Mouse (Mus musculus): ENCODE measurements around the gene Upk2. TPM values are rescaled to one million over a fixed set of nuclear protein-coding genes. Genes with fewer than 3 reads are reported as not detected.
"Not testable (repeated sequence)": the region's sequence is repeated elsewhere in the genome, so short reads cannot be mapped to it uniquely, and the experiment has no call there.

Upk2 gene
- total RNA-seq, 2 experiments from 2014 or later: not detected

DNA sequence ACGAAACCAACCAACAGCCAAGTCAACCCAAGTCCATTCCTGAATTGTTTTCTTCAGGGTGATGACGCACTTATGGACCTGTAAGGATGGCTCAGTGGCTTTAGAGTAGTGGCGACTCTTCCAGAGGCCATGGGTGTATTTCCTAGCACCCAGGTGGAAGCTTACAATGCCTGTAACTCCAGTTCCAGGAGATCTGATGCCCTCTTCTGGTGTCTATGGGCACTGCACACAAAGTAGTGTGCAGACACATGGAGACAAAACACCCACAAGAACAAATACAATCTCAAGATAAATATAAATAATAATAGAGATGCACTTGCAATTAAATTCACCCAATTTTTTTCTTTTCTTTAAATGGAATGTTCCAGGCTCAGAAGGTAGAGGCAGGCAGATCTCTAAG, 21.2 kb upstream of the Upk2 start:
- ATAC-seq (replicated peaks; ENCODE audit: low FRiP score, poor library complexity, severe bottlenecking): no peak

DNA sequence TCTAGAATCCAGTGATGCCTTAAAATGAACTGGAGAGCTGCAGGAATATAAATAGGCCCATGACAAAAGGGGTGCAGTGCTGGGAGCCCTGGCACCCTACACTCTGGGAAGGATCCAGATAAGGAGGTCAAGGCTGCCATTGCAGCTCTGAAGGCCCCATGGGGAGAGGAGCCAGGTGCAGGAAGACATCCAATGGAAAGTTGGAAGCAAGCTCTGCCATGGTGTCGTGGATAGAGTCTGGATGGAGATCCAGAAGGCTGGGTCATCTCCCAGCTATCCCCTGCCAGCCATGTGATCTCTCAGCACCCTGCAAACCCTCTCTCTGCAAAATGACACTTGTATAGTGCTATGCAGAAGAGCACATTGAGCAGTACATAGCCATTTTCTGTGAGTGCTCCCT, 19.6 kb upstream of the Upk2 start:
- no peak for ATAC-seq (replicated peaks; ENCODE audit: low FRiP score, poor library complexity, severe bottlenecking)

DNA sequence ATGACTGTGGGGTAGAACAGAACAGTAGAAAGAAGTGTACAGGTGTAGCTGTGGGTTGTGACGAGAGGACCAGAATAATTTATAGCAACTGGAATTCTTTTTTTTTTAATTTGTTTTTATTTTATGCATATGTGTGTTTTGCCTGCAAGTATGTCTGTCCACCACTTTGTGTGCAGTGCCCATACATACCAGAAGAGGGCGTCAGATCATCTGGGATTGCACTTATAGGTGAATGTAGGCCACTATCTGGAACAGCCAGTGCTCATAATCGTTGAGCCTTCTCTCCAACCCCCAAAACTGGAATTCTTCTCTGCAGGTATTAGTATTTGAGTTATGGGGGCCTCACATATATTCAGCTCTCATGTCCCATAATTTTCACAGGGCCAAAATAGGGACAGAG, 18.4 kb upstream of the Upk2 start:
- ATAC-seq (replicated peaks; ENCODE audit: low FRiP score, poor library complexity, severe bottlenecking): no peak

DNA sequence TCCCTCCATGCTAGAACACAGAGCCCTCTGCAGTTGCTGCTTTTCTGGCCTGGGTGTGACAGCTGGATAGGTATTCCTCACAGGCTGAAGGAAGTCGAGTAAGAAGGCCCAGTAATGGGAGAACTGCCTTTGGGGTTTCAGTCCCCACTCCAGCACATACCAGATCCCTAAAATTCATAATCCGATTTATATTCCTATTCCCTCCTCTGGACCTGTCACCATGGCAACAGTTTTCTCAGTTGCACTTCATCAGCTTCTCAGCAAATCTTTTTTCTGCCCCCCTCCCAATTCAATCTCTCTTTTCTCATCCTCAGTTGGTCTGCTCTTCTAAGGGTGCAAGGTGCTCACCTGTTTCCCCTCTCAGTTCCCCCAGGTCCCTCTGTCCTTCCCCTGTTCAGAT, 14.0 kb upstream of the Upk2 start:
- ATAC-seq (replicated peaks; ENCODE audit: low FRiP score, poor library complexity, severe bottlenecking): no peak

DNA sequence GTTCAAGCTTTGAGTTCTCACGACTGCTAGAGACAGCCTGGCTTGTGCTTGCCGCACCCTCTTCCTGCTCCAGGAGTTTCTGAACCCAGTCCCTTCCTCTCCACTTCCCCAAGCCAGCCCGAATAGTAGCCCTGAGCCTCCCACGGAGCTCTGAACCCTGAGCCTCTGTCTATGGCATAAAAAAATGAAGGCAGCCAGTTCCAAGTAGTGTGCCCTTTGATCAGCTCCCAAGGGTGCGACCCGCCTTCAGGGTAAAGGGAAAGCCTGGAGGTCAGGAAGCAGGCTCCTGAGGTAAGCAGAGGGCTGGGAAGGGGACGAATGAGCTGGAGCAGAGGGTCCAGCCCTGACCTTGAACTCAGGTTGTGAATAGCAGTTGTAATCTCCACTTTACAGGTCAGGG, 13.4 kb upstream of the Upk2 start:
- ATAC-seq (replicated peaks; ENCODE audit: low FRiP score, poor library complexity, severe bottlenecking): no peak

DNA sequence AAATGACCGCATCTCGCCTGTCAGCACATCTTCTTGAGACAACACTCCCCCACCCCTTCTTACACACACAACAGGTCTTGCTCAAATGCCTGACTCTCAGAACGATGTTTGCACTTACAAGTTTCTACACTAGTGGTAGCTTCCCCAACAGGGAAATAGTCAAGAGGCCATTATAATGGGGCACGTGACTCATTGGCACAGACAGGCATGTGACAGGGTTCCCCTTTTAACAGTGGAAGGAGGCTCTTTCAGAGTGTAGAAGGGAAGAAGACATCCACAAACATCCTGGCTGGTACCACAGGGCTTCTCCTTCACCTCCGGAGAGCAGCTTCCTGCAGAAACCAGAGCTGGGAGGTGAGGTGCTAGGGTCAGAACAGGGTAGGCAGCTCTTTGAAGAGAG, 7.2 kb upstream of the Upk2 start:
- no peak for ATAC-seq (replicated peaks; ENCODE audit: low FRiP score, poor library complexity, severe bottlenecking)

DNA sequence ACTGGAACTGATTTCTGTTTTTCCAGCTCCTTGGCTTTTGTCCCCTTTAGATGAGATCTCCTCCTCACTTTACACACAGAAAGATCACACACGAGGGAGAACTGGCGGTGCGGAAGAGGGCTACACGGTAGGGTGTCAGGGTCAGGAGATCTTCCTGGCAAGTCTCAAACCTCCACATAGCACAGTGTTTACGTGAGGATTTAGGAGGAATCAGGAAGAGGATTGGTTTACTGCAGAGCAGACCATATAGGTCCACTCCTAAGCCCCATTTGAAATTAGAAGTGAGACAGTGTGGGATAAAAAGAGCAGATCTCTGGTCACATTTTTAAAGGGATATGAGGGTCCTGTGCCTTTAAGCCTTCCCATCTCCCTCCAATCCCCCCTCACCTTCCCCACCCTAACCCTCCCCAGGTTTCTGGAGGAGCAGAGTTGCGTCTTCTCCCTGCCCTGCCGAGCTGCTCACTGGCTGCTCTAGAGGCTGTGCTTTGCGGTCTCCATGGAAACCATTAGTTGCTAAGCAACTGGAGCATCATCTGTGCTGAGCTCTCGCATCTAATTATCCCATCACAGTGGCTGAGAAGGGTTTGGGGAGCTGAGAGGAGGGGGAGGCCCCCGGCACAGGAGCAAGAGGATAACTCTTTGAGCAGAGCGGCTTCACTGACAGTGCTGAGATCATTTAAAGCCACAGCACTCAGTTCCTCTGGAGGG, 2.4 kb upstream of the Upk2 start:
- ATAC-seq (replicated peaks; ENCODE audit: low FRiP score, poor library complexity, severe bottlenecking): no peak

DNA sequence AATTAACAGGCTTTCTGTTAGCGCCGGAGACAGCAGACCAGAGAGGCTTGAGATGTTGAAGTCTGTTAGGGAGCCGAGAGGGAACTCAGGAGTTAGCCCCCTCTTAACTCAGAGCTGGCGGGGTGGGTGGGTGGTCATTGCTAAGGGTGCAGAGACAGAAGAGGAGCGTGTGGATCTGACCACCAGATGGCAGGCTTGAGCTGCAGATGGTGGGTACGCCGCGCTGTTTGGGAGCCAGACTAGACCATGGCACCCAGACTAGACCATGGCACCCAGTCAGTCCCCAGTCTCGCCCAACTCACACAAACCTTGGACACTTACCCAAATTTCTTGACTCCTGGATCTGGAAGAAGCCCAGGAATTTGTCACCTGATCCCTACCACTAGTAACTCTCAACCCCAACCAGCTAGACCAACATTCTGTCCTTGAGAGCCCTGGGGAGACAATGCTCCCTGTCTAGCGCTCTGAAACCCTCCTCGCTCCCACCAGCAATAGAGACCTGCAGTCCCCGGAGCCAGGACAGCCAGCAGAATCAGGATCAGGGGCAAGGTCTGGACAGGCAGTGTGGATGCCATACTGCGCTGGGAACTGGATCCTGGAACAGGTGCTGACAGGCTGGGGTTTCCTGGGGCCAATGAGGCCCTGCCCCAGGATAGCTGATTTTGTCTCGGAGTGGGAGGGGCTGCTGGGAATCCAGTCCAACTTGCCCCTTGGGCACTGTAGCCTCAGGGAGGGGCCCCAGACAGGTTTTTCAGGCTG, 465 bp downstream of the Upk2 start:
- ATAC-seq (replicated peaks; ENCODE audit: low FRiP score, poor library complexity, severe bottlenecking): peak; percentile 75

DNA sequence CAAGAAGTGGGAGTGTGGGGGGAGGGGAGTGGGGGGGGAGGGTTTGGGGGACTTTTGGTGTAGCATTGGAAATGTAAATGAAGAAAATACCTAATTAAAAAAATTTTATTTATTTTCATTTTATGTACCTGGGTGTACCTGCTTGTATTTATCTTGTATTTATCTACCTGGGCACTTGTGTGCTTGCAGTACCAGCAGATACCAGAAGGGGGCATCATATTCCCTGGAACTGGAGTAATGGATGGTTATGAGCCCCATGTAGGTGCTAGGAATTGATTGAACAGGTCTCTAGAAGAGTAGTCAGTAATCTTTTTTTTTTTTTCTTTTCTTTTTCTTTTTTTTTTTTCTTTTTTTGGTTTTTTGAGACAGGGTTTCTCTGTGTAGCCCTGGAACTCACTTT, 4.4 kb downstream of the Upk2 start:
- ATAC-seq (replicated peaks; ENCODE audit: low FRiP score, poor library complexity, severe bottlenecking): no peak

DNA sequence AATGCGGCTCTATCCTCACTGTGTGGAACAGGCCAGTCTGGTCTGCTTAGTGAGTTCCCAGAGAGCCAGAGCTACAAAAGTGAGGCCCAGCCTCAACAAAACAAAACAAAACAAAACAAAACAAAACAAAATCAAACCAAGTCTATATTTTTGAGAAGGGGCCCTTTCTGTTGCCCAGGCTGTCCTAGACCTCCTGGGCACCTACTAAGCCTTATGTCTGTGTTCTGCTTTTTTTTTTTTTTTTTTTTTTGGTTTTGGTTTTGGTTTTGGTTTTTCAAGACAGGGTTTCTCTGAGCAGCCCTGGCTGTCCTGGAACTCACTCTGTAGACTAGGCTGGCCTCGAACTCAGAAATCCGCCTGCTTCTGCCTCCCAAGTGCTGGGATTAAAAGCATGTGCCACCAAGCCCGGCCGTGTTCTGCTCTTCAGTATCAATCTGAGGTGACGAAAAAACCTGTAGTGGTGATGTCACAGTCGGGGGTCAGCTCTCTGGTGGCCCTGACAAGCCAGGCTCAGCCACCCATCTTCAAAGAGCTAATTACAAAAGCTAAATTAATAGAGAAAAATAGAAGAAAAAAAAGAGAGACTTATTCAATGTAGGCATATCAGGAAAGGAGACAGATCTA, 10.3 kb downstream of the Upk2 start:
- ATAC-seq (replicated peaks; ENCODE audit: low FRiP score, poor library complexity, severe bottlenecking): not testable (repeated sequence)

DNA sequence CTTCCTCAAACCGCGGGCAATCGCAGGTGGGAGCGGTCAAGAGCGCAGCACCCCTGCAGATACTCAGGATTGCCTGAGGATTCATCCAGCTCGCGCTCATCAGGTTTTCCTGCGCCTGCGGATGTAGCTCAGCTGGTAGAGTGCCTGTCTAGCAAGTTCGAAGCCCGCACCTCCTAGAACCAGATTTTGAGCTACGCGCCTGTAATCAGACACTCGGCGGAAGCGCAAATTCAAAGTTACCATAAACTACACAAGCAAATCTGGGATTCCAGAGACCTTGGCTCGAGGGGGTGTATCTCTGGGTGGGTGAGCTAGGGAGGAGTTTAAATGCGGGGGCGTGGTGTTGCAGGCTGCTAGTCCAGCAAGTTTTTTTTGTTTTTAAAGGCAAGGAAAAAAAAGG, 13.8 kb downstream of the Upk2 start, which contains the start of gene Foxr1:
Gene Foxr1 (minus strand): TSS at position 176 of the 400 bp plus-strand sequence.
- ATAC-seq (replicated peaks; ENCODE audit: low FRiP score, poor library complexity, severe bottlenecking): no peak

DNA sequence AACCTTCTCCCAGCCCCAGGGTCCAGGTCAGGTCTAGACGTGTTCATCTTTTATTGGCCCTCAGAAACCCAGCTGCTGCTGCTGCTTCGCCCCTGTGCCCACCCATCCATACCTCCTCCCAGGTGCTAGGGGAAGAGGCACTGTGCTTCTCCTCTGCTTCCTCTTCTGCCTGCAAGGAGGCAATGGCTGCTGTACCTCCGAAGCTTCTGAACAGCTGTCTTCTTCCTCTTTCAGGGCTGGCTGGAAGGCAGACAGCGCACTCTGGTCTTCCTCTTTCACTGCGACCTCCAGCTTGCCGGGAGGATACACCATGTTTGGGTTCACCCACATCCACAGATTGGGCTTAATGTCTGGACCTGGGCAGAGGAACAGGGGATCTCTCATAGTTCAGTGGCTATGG, 19.0 kb downstream of the Upk2 start:
- no peak for ATAC-seq (replicated peaks; ENCODE audit: low FRiP score, poor library complexity, severe bottlenecking)

DNA sequence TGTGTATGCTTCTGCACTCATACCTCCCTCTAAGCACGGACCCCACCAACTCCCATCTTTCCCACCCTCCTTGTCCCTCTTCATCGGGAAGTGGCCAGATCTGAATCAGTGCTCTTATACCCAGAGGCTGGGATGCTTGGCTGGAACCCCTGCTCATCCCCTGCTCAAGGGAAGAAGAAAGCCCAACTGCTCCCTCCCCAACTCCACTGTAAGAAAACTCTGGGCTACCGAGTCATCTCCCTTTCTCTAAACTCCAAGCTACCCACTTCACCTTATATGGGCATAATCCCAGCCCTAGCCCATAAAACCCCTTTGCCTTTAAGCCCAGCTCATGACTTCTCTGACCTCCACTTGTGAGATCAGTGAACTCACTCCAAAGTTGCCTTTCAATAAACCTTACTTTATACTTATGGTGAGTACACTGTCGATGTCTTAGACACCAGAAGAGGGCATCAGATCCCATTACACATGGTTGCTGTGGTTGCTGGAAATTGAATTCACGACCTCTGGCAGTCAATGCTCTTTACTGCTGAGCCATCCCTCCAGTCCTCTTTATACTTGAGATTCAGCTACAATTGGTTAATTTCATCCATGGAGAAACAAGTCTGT, 22.1 kb downstream of the Upk2 start:
- ATAC-seq (replicated peaks; ENCODE audit: low FRiP score, poor library complexity, severe bottlenecking): no peak

DNA sequence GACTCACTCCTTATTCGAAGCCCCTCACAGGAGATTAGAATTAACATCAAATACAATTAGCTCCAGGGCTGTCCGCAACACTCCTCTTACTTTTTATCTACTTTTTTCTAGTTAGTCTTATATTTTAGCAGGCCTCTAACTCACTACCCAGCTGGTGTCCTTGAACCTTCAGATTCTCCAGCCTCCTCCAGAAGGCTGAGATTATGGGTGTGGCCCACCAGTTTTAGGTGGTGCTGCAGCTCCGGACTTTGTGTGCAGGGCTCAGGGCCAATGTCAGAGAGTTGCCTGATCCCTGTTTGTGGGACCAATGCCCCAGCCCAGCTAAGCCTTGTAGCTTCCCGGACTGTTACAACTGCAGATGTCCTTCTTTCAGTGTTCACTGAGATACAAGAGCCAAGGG, 31.2 kb downstream of the Upk2 start:
- no peak for ATAC-seq (replicated peaks; ENCODE audit: low FRiP score, poor library complexity, severe bottlenecking)

DNA sequence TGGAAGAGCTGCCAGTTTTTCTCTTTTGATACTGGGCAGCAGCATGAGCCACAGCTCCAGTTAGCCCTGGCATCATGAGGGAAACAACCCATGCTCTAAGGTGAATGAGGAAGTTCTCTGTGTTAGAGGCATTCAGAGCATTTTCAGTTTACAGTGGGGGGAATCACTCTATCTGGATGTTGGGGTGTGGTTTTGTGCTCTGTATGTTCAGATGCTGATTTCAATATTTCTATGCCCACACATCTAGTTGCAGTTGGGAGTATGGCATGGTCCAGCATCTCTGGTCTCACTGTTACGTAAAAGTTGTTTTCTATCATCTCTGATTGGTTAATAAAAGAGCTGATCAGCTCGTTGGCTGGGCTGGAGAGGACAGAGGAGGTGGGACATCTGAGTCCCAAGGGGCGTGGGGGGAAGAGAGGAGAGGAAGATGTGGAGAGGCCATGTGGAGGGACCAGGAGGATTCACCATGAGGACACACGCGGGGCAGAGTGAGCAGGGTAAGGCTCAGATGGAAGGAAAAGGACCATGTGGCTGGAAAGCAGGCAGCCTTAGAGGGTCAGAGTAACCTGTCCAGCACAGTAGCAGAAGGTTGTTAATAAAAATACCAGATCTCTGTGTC, 34.4 kb downstream of the Upk2 start:
- ATAC-seq (replicated peaks; ENCODE audit: low FRiP score, poor library complexity, severe bottlenecking): no peak

DNA sequence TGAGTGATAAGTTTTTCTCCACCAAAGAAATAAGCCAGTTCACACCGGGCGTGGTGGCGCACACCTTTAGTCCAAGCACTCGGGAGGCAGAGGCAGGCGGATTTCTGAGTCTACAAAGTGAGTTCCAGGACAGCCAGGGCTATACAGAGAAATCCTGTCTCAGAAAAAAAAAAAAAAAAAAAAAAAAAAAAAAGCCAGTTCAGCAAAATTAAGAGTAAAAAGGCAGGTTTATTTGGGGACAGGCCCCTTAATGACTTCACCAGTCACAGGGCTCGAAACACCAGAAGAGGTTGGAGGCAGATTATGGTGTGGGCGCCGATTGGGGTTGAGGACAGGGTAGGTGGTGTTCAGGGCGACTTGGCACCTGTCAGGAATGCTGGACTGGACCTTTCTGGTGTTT, 35.0 kb downstream of the Upk2 start:
- not testable (repeated sequence) for ATAC-seq (replicated peaks; ENCODE audit: low FRiP score, poor library complexity, severe bottlenecking)

DNA sequence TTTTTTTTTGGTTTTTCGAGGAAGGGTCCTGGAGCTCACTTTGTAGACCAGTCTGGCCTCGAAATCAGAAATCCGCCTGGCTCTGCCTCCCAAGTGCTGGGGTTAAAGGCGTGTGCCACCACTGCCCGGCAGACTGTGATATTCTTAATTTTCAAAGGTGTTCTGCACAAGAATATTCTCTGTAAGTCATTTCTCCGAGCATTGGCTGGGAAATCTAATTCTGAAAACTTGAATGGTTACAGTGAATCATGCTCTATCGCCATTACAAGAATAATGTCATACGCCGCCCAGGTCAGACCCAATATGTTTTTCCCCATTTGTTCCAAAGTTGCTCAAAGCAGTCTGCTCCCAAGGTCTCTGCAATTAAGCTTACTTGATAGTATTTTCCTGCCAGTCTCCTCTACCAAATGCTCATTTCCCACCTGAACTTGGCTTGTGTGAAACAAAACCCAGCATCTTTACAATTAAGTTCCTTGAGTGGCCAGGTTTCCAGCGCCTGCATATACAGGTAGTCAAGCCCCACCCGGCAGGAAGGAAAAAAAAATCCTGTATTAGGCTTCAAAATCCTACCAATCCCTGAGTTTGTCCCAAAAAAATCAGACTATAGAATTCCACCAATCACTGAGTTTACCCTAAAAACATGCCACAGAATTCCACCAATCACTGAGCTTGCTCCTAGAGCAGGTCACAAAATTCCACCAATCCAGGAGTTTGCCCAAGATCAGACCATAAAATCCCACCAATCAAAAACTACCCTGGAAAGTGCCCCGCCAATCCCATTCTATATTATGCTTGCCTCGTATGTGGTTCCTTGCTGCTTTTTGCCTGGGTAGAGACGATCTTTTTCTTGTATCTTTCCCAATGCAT, 36.0 kb downstream of the Upk2 start, which contains the start of gene Ccdc84:
Gene Ccdc84 (minus strand): TSS at position 51 of the 867 bp plus-strand sequence.
- ATAC-seq (replicated peaks; ENCODE audit: low FRiP score, poor library complexity, severe bottlenecking): no peak

DNA sequence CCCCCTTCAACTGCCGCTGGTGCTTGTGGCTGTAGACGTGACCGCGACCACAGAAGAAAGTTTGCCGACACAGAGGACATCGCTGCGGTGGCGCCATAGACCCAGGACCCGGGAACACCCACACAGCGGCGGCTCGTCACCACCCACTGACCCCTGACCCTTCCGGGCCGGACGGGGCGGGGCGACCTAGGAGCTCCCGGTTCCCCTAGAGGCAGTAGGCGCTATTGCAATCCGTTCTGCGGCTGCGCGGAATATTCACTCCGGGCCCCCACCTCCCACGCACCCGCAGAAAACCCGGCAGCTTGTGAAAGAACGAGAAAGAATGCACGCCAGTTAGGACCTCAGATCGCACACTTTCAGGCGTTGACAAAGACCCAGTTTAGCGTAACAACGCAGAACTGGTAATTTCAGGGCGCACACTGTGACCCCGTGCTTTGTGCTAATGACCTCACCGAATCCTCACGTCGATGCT, 36.8 kb downstream of the Upk2 start:
- peak; percentile 97 for ATAC-seq (replicated peaks; ENCODE audit: low FRiP score, poor library complexity, severe bottlenecking)
